Mouse (Mus musculus) adipocyte (in vitro differentiated cells): Measurements from ENCODE around the gene 4931414P19Rik.

ENCODE experiments used
- DNase-seq: peaks from one replicate; pipeline ENCODE4 v3.0.0-alpha.2; 2016; ENCODE audit warnings: low spot score

Gene 4931414P19Rik

DNA sequence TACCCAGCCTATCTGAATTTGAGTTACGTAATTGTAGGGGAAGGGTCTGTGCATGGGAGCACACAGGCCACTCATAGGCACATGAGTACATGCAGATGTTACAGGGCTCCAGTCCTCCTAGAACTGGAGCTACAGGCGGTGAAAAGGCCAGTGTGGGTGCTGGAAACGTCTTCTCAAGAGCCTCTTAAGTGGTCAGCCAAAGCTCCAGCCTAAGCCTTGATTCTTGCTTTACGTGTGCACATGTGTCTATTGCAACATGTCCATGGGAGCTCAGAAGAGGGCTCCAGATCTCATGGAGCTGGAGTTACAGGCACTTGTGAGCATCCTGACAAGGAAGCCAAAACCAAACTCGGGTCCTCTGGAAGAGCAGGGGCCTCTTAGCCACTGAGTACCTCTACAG is 61.1 kb downstream of the 4931414P19Rik start:
- no peak for DNase-seq

DNA sequence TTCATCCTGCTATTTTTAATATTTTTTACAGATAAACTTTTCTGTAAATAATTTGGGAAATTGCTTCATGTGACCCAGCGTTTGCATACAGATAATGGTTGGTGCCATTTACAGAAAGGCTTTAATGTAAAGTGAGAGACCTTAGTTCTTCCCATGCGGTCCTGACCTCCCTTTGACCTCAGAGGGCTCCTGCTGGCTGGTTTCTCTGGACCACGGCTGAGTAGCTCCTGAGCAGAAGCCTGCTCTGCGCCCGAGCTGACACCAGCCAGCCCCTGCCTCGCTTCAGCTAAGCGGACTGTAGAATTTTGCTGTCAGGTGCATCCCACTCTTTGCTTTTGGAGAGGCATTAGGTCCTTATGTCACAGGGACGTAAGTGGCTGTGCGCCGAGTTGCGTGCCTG is 65.0 kb downstream of the 4931414P19Rik start:
- no peak for DNase-seq

DNA sequence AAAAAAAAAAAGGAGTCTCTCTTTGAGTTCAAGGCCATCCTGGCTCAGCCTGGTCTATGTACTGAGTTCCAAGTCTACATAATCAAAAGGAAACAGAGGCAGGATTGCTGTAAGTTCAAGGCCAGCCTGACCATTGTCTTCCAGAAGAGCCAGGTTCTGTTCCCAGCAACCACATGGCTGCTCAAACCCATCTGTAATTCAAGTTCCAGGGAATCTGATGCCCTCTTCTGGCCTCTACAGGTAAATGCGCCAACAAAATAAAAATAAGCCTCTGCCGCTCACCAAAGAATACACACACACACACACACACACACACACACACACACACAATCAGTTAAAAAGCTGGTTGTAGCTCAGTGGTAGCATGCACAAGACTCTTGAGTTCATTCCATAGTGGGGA is 67.2 kb downstream of the 4931414P19Rik start:
- no peak for DNase-seq
